Mouse (Mus musculus): Measurements from ENCODE around the gene Vsig8. TPM values are rescaled to one million over a fixed set of nuclear protein-coding genes. Genes with fewer than 3 reads are reported as not detected.
A peak's percentile ranks its signal among the peaks of the same experiment; 100 is the strongest.

The Vsig8 gene
- polyA plus RNA-seq, 1 experiment = 0.35 TPM

GRCm38 (mm10) chr1:172520576-172521440 lies 34.9 kb upstream of the Vsig8 start, which contains the start of gene Cfap45:
Cfap45 (plus strand) TSS chr1:172520801.
- no peaks in the 10 kb centered on the region for H3K36me3 ChIP-seq (ENCODE audit: control insufficient read depth, insufficient read depth, low read length)
- H3K4me3 ChIP-seq (ENCODE audit: low read depth, low read length) = peak within 1 kb of the TSS; percentile 52
- no peak for TF ChIP-seq POLR2A (IDR thresholded peaks at IDR 0.05; ENCODE audit: low read depth, low read length)
- TF ChIP-seq CTCF (IDR thresholded peaks at IDR 0.05; ENCODE audit: extremely low read depth, insufficient read length, insufficient replicate concordance, low read depth, low read length) = no peak
- no peak within 1 kb of the TSS for H3K27ac ChIP-seq (ENCODE audit: insufficient read depth, low read depth, low read length)
- WGBS = 9% methylated on average over 28 of the region's 28 CpGs
- H3K27me3 ChIP-seq (ENCODE audit: control insufficient read depth, insufficient read depth, low read length) = no peaks in the 10 kb centered on the region
- H3K4me1 ChIP-seq (ENCODE audit: control insufficient read depth, insufficient read depth, insufficient read length, low read length) = peaks cover 9% of the 10 kb centered on the region; the same call in 1 of the 2 replicates

DNA sequence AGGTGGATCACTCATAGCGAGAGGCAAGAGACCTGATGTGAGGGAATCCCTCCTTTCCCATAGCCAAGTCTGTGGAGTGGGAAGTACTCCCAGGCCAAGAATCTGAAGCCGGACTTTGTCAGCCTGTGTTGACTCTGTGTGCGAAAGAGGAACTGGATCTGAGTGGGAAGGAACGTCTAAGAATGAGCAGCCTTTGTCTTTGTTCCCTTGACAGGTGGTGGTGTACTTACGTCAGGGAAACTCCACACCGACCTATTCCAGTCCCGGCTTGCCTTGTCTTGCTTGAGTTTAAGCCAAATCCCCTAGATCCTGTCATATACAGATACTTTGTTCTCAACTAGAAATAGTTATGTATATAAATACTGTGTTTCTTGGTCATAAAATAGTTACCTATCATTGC lies 33.2 kb upstream of the Vsig8 start:
- Histone ChIP-seq H3K4me3 (ENCODE audit: low read depth, low read length) (no peak overlapping the region), H3K27ac (ENCODE audit: insufficient read depth, low read depth, low read length) (no peak overlapping the region), H3K4me1 (ENCODE audit: control insufficient read depth, insufficient read depth, insufficient read length, low read length) (peaks cover 9% of the 10 kb centered on the region; the same call in 1 of the 2 replicates), H3K27me3 (ENCODE audit: control insufficient read depth, insufficient read depth, low read length) (no peaks in the 10 kb centered on the region), H3K36me3 (ENCODE audit: control insufficient read depth, insufficient read depth, low read length) (no peaks in the 10 kb centered on the region)
- 22% methylated on average over 7 of the region's 7 CpGs for WGBS
- TF ChIP-seq POLR2A (IDR thresholded peaks at IDR 0.05; ENCODE audit: low read depth, low read length) = no peak
- TF ChIP-seq CTCF (IDR thresholded peaks at IDR 0.05; ENCODE audit: extremely low read depth, insufficient read length, insufficient replicate concordance, low read depth, low read length) = no peak

GRCm38 (mm10) chr1:172523699-172524101 lies 32.0 kb upstream of the Vsig8 start:
- no peaks in the 10 kb centered on the region for H3K36me3 ChIP-seq (ENCODE audit: control insufficient read depth, insufficient read depth, low read length)
- H3K4me1 ChIP-seq (ENCODE audit: control insufficient read depth, insufficient read depth, insufficient read length, low read length) = peaks cover 9% of the 10 kb centered on the region; the same call in 1 of the 2 replicates
- H3K27me3 ChIP-seq (ENCODE audit: control insufficient read depth, insufficient read depth, low read length) = no peaks in the 10 kb centered on the region
- TF ChIP-seq CTCF (IDR thresholded peaks at IDR 0.05; ENCODE audit: extremely low read depth, insufficient read length, insufficient replicate concordance, low read depth, low read length) = no peak
- no peak for TF ChIP-seq POLR2A (IDR thresholded peaks at IDR 0.05; ENCODE audit: low read depth, low read length)
- H3K27ac ChIP-seq (ENCODE audit: insufficient read depth, low read depth, low read length) = no peak overlapping the region
- no peak overlapping the region for H3K4me3 ChIP-seq (ENCODE audit: low read depth, low read length)
- WGBS = 74% methylated on average over 12 of the region's 12 CpGs

DNA sequence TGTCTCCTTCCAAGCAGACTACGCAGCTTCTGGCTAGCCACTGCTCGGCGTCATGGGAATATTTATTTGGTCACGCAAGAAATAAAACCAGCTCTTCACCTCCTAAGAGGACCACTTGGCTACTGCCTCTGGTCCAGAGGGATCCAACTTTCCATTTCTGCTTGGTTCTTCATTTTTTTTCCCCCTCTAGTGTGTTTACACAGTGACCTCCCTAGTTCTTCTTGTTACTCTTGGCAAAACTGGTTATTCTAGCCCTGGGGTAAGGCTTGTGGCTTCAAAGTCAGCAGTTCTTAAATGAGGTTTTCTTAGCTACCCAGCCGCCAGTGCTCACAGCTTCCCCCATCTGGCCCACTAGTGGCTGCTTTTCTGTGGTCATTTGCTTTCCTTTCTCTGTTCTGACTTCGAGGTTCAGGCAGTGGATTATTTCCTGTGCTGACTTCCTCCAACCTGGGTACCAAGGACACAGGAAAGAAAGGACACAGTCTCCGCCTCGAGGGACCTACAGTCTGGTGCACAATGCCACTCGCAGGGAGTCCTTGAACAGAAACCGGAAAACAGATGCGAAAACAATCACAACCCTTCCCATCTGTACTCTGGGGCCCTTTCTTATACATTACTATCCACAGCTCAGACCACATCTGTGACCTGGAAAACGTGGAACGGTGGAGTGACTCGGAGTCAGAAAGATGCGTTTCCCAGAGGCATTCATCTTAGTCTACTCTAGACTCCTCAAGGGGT lies 30.5 kb upstream of the Vsig8 start:
- H3K27me3 ChIP-seq (ENCODE audit: control insufficient read depth, insufficient read depth, low read length) = no peaks in the 10 kb centered on the region
- TF ChIP-seq POLR2A (IDR thresholded peaks at IDR 0.05; ENCODE audit: low read depth, low read length) (no peak), CTCF (IDR thresholded peaks at IDR 0.05; ENCODE audit: extremely low read depth, insufficient read length, insufficient replicate concordance, low read depth, low read length) (peak; percentile 15; the same call in 1 of the 2 replicates)
- no peaks in the 10 kb centered on the region for H3K36me3 ChIP-seq (ENCODE audit: control insufficient read depth, insufficient read depth, low read length)
- H3K27ac ChIP-seq (ENCODE audit: insufficient read depth, low read depth, low read length) = peak overlapping the region; percentile 53
- H3K4me3 ChIP-seq (ENCODE audit: low read depth, low read length) = 0 out of 2 replicates have a peak overlapping the region, but pooled peaks have one; percentile 2
- WGBS = 29% methylated on average over 15 of the region's 15 CpGs
- H3K4me1 ChIP-seq (ENCODE audit: control insufficient read depth, insufficient read depth, insufficient read length, low read length) = peaks cover 9% of the 10 kb centered on the region; the same call in 1 of the 2 replicates

GRCm38 (mm10) chr1:172525971-172526370 lies 29.8 kb upstream of the Vsig8 start:
- 63% methylated on average over 7 of the region's 7 CpGs for WGBS
- TF ChIP-seq CTCF (IDR thresholded peaks at IDR 0.05; ENCODE audit: extremely low read depth, insufficient read length, insufficient replicate concordance, low read depth, low read length) (no peak), POLR2A (IDR thresholded peaks at IDR 0.05; ENCODE audit: low read depth, low read length) (no peak)
- Histone ChIP-seq H3K4me1 (ENCODE audit: control insufficient read depth, insufficient read depth, insufficient read length, low read length) (peaks cover 13% of the 10 kb centered on the region; the same call in 1 of the 2 replicates), H3K36me3 (ENCODE audit: control insufficient read depth, insufficient read depth, low read length) (no peaks in the 10 kb centered on the region), H3K27me3 (ENCODE audit: control insufficient read depth, insufficient read depth, low read length) (no peaks in the 10 kb centered on the region), H3K27ac (ENCODE audit: insufficient read depth, low read depth, low read length) (0 out of 2 replicates have a peak overlapping the region, but pooled peaks have one; percentile 50), H3K4me3 (ENCODE audit: low read depth, low read length) (no peak overlapping the region)

- WGBS = 31% methylated on average over 23 of the region's 23 CpGs
- no peaks in the 10 kb centered on the region for H3K27me3 ChIP-seq (ENCODE audit: control insufficient read depth, insufficient read depth, low read length)
- H3K4me1 ChIP-seq (ENCODE audit: control insufficient read depth, insufficient read depth, insufficient read length, low read length) = peaks cover 7% of the 10 kb centered on the region; the same call in 1 of the 2 replicates
- peak overlapping the region; percentile 43 for H3K4me3 ChIP-seq (ENCODE audit: low read depth, low read length)
- TF ChIP-seq CTCF (IDR thresholded peaks at IDR 0.05; ENCODE audit: extremely low read depth, insufficient read length, insufficient replicate concordance, low read depth, low read length) = no peak
- peak overlapping the region; percentile 50; the same call in 1 of the 2 replicates for H3K27ac ChIP-seq (ENCODE audit: insufficient read depth, low read depth, low read length)
- no peaks in the 10 kb centered on the region for H3K36me3 ChIP-seq (ENCODE audit: control insufficient read depth, insufficient read depth, low read length)
Observed at GRCm38 (mm10) chr1:172526380-172527081, 29.2 kb upstream of the Vsig8 start.

Data from small intestine, adult 2 months (tissue).